Mouse (Mus musculus): ENCODE measurements around the gene Sptlc2.

- no peak for TF ChIP-seq CTCF (IDR thresholded peaks at IDR 0.05; ENCODE audit: control insufficient read depth, insufficient read depth, insufficient read length)
- TF ChIP-seq FOSL1 (IDR thresholded peaks at IDR 0.05; ENCODE audit: insufficient read depth, low read length, poor library complexity, severe bottlenecking), result no peak
- no peak for TF ChIP-seq MAX (IDR thresholded peaks at IDR 0.05)
Observed at GRCm38 (mm10) chr12:87343084-87343605, 45.0 kb downstream of the Sptlc2 start.
